Mouse (Mus musculus): ENCODE results near the gene Rpp21.

Gene Rpp21

GRCm38 (mm10) chr17:36257969-36258368 lies at the start of gene Rpp21:
TSS of gene Rpp21 (minus strand) at chr17:36258069.
- in situ Hi-C loops (cut with MboI; ENCODE audit: low sequenced_read_pairs), result no loop called here

GRCm38 (mm10) chr17:36286390-36286789 lies 28.5 kb upstream of the Rpp21 start, which contains the start of gene H2-M10.2:
TSS of gene H2-M10.2 (minus strand) at chr17:36286490.
- in situ Hi-C loops (cut with MboI; ENCODE audit: low sequenced_read_pairs), result no loop called here

- in situ Hi-C loops (cut with MboI; ENCODE audit: low sequenced_read_pairs), result no loop called here
Measured at GRCm38 (mm10) chr17:36281521-36282245, 23.8 kb upstream of the Rpp21 start.

GRCm38 (mm10) chr17:36274776-36275175 lies 16.9 kb upstream of the Rpp21 start:
- in situ Hi-C loops (cut with MboI; ENCODE audit: low sequenced_read_pairs), result no loop called here

GRCm38 (mm10) chr17:36273796-36274195 lies 15.9 kb upstream of the Rpp21 start:
- in situ Hi-C loops (cut with MboI; ENCODE audit: low sequenced_read_pairs), result no loop called here

- in situ Hi-C loops (cut with MboI; ENCODE audit: low sequenced_read_pairs), result no loop called here
Measured at GRCm38 (mm10) chr17:36272643-36273366, 14.9 kb upstream of the Rpp21 start.

GRCm38 (mm10) chr17:36271586-36272256 lies 13.9 kb upstream of the Rpp21 start, which contains the start of gene Trim39:
TSS of gene Trim39 (minus strand) at chr17:36272247.
- in situ Hi-C loops (cut with MboI; ENCODE audit: low sequenced_read_pairs), result no loop called here

- in situ Hi-C loops (cut with MboI; ENCODE audit: low sequenced_read_pairs), result no loop called here
Measured at GRCm38 (mm10) chr17:36270956-36271585, 13.2 kb upstream of the Rpp21 start.

GRCm38 (mm10) chr17:36265834-36266233 lies 8.0 kb upstream of the Rpp21 start:
- in situ Hi-C loops (cut with MboI; ENCODE audit: low sequenced_read_pairs), result no loop called here

- in situ Hi-C loops (cut with MboI; ENCODE audit: low sequenced_read_pairs), result no loop called here
Measured at GRCm38 (mm10) chr17:36264273-36264925, 6.5 kb upstream of the Rpp21 start.

- in situ Hi-C loops (cut with MboI; ENCODE audit: low sequenced_read_pairs), result no loop called here
Measured at GRCm38 (mm10) chr17:36261511-36262166, 3.8 kb upstream of the Rpp21 start.

GRCm38 (mm10) chr17:36257241-36257947 lies 475 bp downstream of the Rpp21 start:
- in situ Hi-C loops (cut with MboI; ENCODE audit: low sequenced_read_pairs), result no loop called here

- in situ Hi-C loops (cut with MboI; ENCODE audit: low sequenced_read_pairs), result no loop called here
Measured at GRCm38 (mm10) chr17:36253087-36253600, 4.7 kb downstream of the Rpp21 start.

- in situ Hi-C loops (cut with MboI; ENCODE audit: low sequenced_read_pairs), result no loop called here
Measured at GRCm38 (mm10) chr17:36252250-36252876, 5.5 kb downstream of the Rpp21 start.

- in situ Hi-C loops (cut with MboI; ENCODE audit: low sequenced_read_pairs), result no loop called here
Measured at GRCm38 (mm10) chr17:36248886-36249285, 9.0 kb downstream of the Rpp21 start.

- in situ Hi-C loops (cut with MboI; ENCODE audit: low sequenced_read_pairs), result no loop called here
Measured at GRCm38 (mm10) chr17:36245741-36246140, 12.1 kb downstream of the Rpp21 start.

- in situ Hi-C loops (cut with MboI; ENCODE audit: low sequenced_read_pairs), result no loop called here
Measured at GRCm38 (mm10) chr17:36244031-36244430, 13.8 kb downstream of the Rpp21 start.

GRCm38 (mm10) chr17:36240637-36241213 lies 17.1 kb downstream of the Rpp21 start:
- in situ Hi-C loops (cut with MboI; ENCODE audit: low sequenced_read_pairs), result no loop called here
